Mouse (Mus musculus): Measurements from ENCODE around the gene Hephl1. TPM values are rescaled to one million over a fixed set of nuclear protein-coding genes. Genes with fewer than 3 reads are reported as not detected.
A peak's percentile ranks its signal among the peaks of the same experiment; 100 is the strongest.

Gene Hephl1
- polyA plus RNA-seq, 1 experiment from 2014 or later: not detected

DNA sequence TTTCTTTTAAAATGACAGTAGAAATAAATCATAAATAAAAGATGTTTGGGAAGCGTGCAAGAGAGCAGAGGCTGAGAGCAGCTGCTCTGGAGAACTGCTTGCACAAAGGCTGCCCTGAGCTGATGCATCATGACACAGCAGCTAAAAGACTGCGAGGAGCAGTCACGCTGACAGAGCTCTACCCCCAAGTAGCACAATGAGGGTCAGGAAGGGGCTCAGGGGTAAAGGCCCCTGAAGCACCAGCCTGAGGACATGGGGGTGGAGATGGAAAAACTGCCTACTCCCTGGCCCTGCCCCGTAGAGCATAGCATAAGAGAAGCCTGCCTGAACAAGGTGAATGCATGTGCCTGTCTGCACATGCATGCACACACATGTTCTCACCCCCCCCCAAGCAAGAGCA lies 75.1 kb downstream of the Hephl1 start:
- Histone ChIP-seq H3K27me3 (ENCODE audit: control insufficient read depth, insufficient read depth, low read length) (no peaks in the 10 kb centered on the region), H3K27ac (replicated peaks) (peak overlapping the region; percentile 50; the same call in 1 of the 2 replicates), H3K9me3 (ENCODE audit: control insufficient read depth, low read length) (no peaks in the 10 kb centered on the region), H3K4me2 (replicated peaks; ENCODE audit: low read depth) (no peak overlapping the region), H3K4me1 (replicated peaks; ENCODE audit: control insufficient read depth, insufficient read depth) (0 out of 2 replicates have a peak, but pooled peaks cover 2% of the 10 kb centered on the region), H3K36me3 (ENCODE audit: control insufficient read depth, insufficient read depth, low read length) (no peaks in the 10 kb centered on the region), H3K4me3 (ENCODE audit: low read depth, low read length) (no peak overlapping the region), H3K9ac (ENCODE audit: low read length) (no peak overlapping the region)
- no peak for DNase-seq (ENCODE audit: low spot score)
- ATAC-seq (ENCODE audit: low FRiP score, low TSS enrichment): peak; percentile 38; the same call in 1 of the 2 replicates
- 36% methylated on average over 4 of the region's 4 CpGs for WGBS
- no peak for TF ChIP-seq CTCF (IDR thresholded peaks at IDR 0.05; ENCODE audit: low read depth)
- TF ChIP-seq EP300 (optimal IDR thresholded peaks at IDR 0.05): no peak

DNA sequence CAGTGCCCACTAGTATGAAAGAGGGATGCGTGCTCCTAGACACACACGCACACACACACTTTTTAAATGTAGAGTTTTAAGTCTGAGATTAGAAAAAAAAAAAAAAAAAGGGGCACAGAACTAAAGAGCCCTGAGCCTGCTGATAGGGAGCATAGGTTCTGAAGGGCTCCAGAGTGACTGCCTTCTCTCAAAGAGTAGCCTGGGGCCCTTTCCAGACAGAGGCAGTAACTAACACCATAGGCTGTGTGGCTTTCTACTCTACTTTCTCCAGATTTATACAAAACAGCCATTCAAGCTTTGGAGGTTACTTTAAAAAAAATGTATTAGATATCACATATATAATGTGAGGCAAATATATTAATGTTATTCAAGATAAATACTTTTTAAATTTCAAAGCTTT lies 75.5 kb downstream of the Hephl1 start:
- H3K36me3 ChIP-seq (ENCODE audit: control insufficient read depth, insufficient read depth, low read length): no peaks in the 10 kb centered on the region
- 0 out of 2 replicates have a peak, but pooled peaks cover 2% of the 10 kb centered on the region for H3K4me1 ChIP-seq (replicated peaks; ENCODE audit: control insufficient read depth, insufficient read depth)
- H3K9ac ChIP-seq (ENCODE audit: low read length): no peak overlapping the region
- no peak for TF ChIP-seq CTCF (IDR thresholded peaks at IDR 0.05; ENCODE audit: low read depth)
- TF ChIP-seq EP300 (optimal IDR thresholded peaks at IDR 0.05): no peak
- DNase-seq (ENCODE audit: low spot score) (no peak), ATAC-seq (ENCODE audit: low FRiP score, low TSS enrichment) (no peak)
- H3K27me3 ChIP-seq (ENCODE audit: control insufficient read depth, insufficient read depth, low read length): no peaks in the 10 kb centered on the region
- 73% methylated on average over 2 of the region's 2 CpGs for WGBS
- peak overlapping the region; percentile 50; the same call in 1 of the 2 replicates for H3K27ac ChIP-seq (replicated peaks)
- H3K9me3 ChIP-seq (ENCODE audit: control insufficient read depth, low read length): no peaks in the 10 kb centered on the region
- no peak overlapping the region for H3K4me2 ChIP-seq (replicated peaks; ENCODE audit: low read depth)
- H3K4me3 ChIP-seq (ENCODE audit: low read depth, low read length): no peak overlapping the region

DNA sequence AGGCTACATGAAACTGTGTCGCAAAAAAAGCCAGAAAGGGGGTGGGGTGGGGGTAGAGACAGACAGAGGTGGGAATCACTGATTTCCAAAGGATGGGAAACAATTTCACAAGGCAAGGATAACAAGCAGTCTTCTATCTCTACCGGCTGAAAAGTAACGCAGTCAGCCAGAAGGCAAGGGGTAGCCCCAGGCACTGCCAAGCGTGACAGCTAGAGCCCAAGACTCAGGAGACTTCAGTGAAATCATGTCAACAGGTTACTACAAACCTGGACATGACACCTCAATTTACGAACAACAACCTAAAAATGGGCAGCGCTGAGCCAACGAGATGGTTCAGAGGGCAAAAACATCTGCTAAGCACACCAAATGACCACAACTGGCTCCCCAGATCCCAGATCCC lies 75.9 kb downstream of the Hephl1 start:
- H3K27me3 ChIP-seq (ENCODE audit: control insufficient read depth, insufficient read depth, low read length): no peaks in the 10 kb centered on the region
- H3K9me3 ChIP-seq (ENCODE audit: control insufficient read depth, low read length): no peaks in the 10 kb centered on the region
- H3K4me3 ChIP-seq (ENCODE audit: low read depth, low read length): no peak overlapping the region
- no peak overlapping the region for H3K27ac ChIP-seq (replicated peaks)
- no peak for ATAC-seq (ENCODE audit: low FRiP score, low TSS enrichment)
- no peak for DNase-seq (ENCODE audit: low spot score)
- H3K36me3 ChIP-seq (ENCODE audit: control insufficient read depth, insufficient read depth, low read length): no peaks in the 10 kb centered on the region
- TF ChIP-seq EP300 (optimal IDR thresholded peaks at IDR 0.05): no peak
- no peak overlapping the region for H3K9ac ChIP-seq (ENCODE audit: low read length)
- 93% methylated on average over 7 of the region's 7 CpGs for WGBS
- no peak overlapping the region for H3K4me2 ChIP-seq (replicated peaks; ENCODE audit: low read depth)
- 0 out of 2 replicates have a peak, but pooled peaks cover 2% of the 10 kb centered on the region for H3K4me1 ChIP-seq (replicated peaks; ENCODE audit: control insufficient read depth, insufficient read depth)

DNA sequence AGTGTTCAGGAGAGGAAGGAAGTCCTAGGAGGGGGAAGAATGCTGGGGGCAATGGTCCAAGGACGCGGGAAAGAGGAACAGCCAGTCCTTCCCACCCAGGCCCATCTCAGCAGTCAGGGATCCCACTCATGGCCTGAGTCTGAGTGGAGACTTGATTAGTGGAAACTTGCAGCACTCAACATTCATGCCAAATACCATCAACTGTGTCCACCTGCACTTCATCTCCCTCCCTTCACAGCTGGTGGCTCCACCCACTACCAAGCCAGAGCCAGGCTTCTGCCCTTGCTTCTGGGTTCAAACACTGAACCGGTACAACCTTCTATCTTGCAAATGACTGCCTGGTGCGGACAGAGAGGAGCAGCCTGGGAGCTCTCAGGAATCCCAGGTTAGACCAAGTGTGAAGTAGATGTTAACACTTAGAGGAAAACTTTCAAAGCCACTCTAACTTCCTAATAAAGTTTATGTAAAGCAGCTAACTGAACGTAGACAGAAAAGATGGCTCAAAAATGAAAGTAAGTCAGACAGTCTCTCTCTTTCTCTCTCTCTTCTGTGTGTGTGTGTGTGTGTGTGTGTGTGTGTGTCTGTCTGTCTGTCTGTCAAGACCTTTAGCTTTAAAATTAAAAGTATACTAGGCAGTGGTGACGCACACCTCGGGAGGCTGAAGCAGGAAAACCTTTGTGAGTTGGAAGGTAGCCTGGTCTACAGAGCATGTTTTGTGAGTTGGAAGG lies 77.2 kb downstream of the Hephl1 start:
- no peak overlapping the region for H3K4me2 ChIP-seq (replicated peaks; ENCODE audit: low read depth)
- 69% methylated on average over 7 of the region's 7 CpGs for WGBS
- no peaks in the 10 kb centered on the region for H3K36me3 ChIP-seq (ENCODE audit: control insufficient read depth, insufficient read depth, low read length)
- no peak overlapping the region for H3K27ac ChIP-seq (replicated peaks)
- H3K4me3 ChIP-seq (ENCODE audit: low read depth, low read length): no peak overlapping the region
- no peaks in the 10 kb centered on the region for H3K9me3 ChIP-seq (ENCODE audit: control insufficient read depth, low read length)
- H3K27me3 ChIP-seq (ENCODE audit: control insufficient read depth, insufficient read depth, low read length): no peaks in the 10 kb centered on the region
- no peak for TF ChIP-seq CTCF (IDR thresholded peaks at IDR 0.05; ENCODE audit: low read depth)
- no peak for TF ChIP-seq EP300 (optimal IDR thresholded peaks at IDR 0.05)
- no peak overlapping the region for H3K9ac ChIP-seq (ENCODE audit: low read length)
- ATAC-seq (ENCODE audit: low FRiP score, low TSS enrichment): no peak
- DNase-seq (ENCODE audit: low spot score): no peak
- 0 out of 2 replicates have a peak, but pooled peaks cover 2% of the 10 kb centered on the region for H3K4me1 ChIP-seq (replicated peaks; ENCODE audit: control insufficient read depth, insufficient read depth)

DNA sequence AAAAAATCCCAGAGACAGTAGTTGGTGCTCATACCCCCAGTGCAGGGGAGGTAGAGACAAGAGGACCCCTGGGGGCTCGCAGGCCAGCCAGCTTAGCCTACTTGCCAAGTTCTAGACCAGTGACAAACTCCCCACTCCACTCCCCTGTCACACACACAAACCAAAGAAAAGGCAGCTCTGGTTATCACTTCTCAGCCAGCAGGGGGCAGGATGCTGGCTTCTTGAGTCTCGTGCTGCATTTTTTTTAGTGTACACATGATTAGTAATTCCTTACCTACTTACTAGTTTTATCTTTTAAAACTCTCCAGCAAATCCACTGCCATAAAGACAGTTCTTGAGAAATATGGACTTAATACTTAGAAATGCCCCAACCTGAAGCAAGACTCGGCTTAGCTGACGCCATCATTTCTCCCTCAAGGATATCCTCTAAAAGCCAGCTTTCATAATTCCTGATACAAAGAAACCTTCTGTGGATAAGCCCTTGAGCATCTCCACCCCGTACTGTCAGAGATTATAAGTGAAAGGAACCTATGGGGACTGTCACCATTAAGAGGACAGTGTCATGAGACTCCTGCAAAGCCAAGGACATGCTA lies 78.2 kb downstream of the Hephl1 start:
- TF ChIP-seq CTCF (IDR thresholded peaks at IDR 0.05; ENCODE audit: low read depth): peak; percentile 73
- no peak for TF ChIP-seq EP300 (optimal IDR thresholded peaks at IDR 0.05)
- DNase-seq (ENCODE audit: low spot score): peak; percentile 42
- Histone ChIP-seq H3K27me3 (ENCODE audit: control insufficient read depth, insufficient read depth, low read length) (no peaks in the 10 kb centered on the region), H3K27ac (replicated peaks) (no peak overlapping the region), H3K4me1 (replicated peaks; ENCODE audit: control insufficient read depth, insufficient read depth) (0 out of 2 replicates have a peak, but pooled peaks cover 2% of the 10 kb centered on the region), H3K4me3 (ENCODE audit: low read depth, low read length) (no peak overlapping the region), H3K36me3 (ENCODE audit: control insufficient read depth, insufficient read depth, low read length) (no peaks in the 10 kb centered on the region), H3K9ac (ENCODE audit: low read length) (no peak overlapping the region), H3K9me3 (ENCODE audit: control insufficient read depth, low read length) (no peaks in the 10 kb centered on the region), H3K4me2 (replicated peaks; ENCODE audit: low read depth) (no peak overlapping the region)
- WGBS: 56% methylated on average over 5 of the region's 5 CpGs
- ATAC-seq (ENCODE audit: low FRiP score, low TSS enrichment): no peak

DNA sequence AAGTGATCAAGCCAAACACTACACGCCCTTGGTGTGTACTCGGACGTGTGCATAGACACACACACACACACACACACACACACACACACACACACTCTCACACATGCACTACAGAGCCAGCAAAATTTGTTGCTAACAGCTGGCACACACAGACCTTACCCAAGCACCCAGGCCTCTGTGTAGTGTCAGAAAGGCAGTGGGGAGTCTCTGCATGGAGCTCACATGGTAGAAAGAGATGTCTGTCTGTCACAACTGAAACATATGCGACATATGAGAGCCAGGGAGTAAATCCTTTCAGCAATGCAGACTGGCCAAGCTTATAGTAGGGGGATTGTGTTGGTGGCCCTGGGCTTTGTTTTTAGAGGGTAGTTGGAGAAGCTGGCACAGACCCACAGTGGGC lies 79.1 kb downstream of the Hephl1 start:
- ATAC-seq (ENCODE audit: low FRiP score, low TSS enrichment) (no peak), DNase-seq (ENCODE audit: low spot score) (no peak)
- Histone ChIP-seq H3K4me3 (ENCODE audit: low read depth, low read length) (no peak overlapping the region), H3K4me1 (replicated peaks; ENCODE audit: control insufficient read depth, insufficient read depth) (0 out of 2 replicates have a peak, but pooled peaks cover 2% of the 10 kb centered on the region), H3K36me3 (ENCODE audit: control insufficient read depth, insufficient read depth, low read length) (no peaks in the 10 kb centered on the region), H3K27me3 (ENCODE audit: control insufficient read depth, insufficient read depth, low read length) (no peaks in the 10 kb centered on the region), H3K9me3 (ENCODE audit: control insufficient read depth, low read length) (no peaks in the 10 kb centered on the region), H3K4me2 (replicated peaks; ENCODE audit: low read depth) (no peak overlapping the region), H3K27ac (replicated peaks) (no peak overlapping the region), H3K9ac (ENCODE audit: low read length) (no peak overlapping the region)
- TF ChIP-seq EP300 (optimal IDR thresholded peaks at IDR 0.05) (no peak), CTCF (IDR thresholded peaks at IDR 0.05; ENCODE audit: low read depth) (no peak)
- 91% methylated on average over 4 of the region's 4 CpGs for WGBS
